Mouse (Mus musculus) gastrocnemius, postnatal 14 days (tissue): ENCODE measurements around the gene Adipor2. TPM values are rescaled to one million over a fixed set of nuclear protein-coding genes. Genes with fewer than 3 reads are reported as not detected.
"Not testable (repeated sequence)": the region's sequence is repeated elsewhere in the genome, so short reads cannot be mapped to it uniquely, and the experiment has no call there.

Experiments used
- DNase-seq: peaks from one replicate; pipeline ENCODE4 v3.0.0; 2021; ENCODE audit warnings: mixed read lengths
- intact Hi-C: fragments of 180-260 bp; cut with DNase I; formaldehyde crosslinking; loops from one replicate; pipeline ENCODE4 v1.15.1; 2025; ENCODE audit warnings: low total_unique reads
- long read RNA-seq, 2 experiments: library from polyadenylated mRNA; stranded (forward); transcript quantifications; one replicate each; pipeline ENCODE4 v2.0.0; 2021
- total RNA-seq, 2 experiments: library from RNA; stranded (reverse); gene quantifications; 2 replicates each; pipeline ENCODE4 v1.2.3; 2021

The Adipor2 gene
- 10 to 100 TPM; 53.0 to 60.4 TPM for total RNA-seq
- long read RNA-seq, experiment 1, transcript Adipor2-202 (8 exons, 3,489 nt) = major isoform, 11 of 39 reads
- long read RNA-seq, experiment 1, partial matches to known transcripts = 1 of 39 reads
- long read RNA-seq, experiment 1, other reads (novel, unspliced or antisense) = 27 of 39 reads
- long read RNA-seq, experiment 2, full-length matches to known transcripts = 30 of 70 reads
- long read RNA-seq, experiment 2, partial matches to known transcripts = 8 of 70 reads
- long read RNA-seq, experiment 2, other reads (novel, unspliced or antisense) = 32 of 70 reads

- DNase-seq = peak; percentile 76
- intact Hi-C loops = no loop called here
These were observed at the start of gene Adipor2 for GRCm38 (mm10) chr6:119417354-119417753. TSS of gene Adipor2 (minus strand) at chr6:119417704.

DNA sequence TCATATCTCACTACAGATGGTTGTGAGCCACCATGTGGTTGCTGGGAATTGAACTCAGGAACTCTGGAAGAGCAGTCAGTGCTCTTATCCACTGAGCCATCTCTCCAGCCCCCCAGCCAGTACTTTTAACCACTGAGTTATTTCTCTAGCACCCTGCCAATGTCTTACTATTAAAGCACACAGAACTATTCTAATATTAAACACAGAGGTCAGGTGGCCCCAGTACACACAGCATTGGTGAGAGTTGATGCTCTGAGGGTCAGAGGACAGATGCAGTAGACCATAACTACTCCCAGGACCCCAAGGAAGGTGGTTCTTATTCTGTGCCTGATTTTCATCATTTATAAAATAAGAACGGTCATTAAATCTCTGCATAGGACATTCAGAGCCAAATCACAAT lies 48.7 kb upstream of the Adipor2 start:
- intact Hi-C loops = no loop called here
- DNase-seq = no peak

- intact Hi-C loops = no loop called here
- no peak for DNase-seq
These were observed 42.9 kb upstream of the Adipor2 start for GRCm38 (mm10) chr6:119460391-119460790.

- intact Hi-C loops = no loop called here
- DNase-seq = no peak
These were observed 41.5 kb upstream of the Adipor2 start for GRCm38 (mm10) chr6:119459041-119459440.

- intact Hi-C loops = no loop called here
- no peak for DNase-seq
These were observed 40.7 kb upstream of the Adipor2 start for GRCm38 (mm10) chr6:119458166-119458565.

GRCm38 (mm10) chr6:119451981-119452499 lies 34.5 kb upstream of the Adipor2 start:
- intact Hi-C loops = no loop called here
- DNase-seq = peak; percentile 61

GRCm38 (mm10) chr6:119450965-119451943 lies 33.8 kb upstream of the Adipor2 start:
- intact Hi-C loops = no loop called here
- DNase-seq = no peak

DNA sequence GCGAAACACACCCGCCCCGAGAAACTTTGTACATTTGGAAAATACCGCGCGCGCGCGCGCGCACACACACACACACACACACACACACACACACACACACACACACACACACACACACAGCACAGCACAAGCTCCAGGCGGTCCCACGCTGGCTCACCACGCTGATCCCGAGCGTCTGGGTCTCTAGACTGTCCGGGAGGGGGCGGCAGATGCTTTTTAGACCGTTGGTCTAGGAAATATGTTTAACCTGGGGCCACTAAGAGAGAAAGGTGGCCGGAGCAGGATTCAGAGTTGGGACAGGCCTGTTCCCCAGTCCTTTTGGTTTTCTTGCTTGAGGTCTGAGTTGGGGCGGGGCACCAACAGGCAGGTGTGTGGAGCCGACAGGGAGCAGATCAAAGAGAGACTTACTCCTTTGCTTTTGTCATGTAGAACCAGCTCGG lies 31.6 kb upstream of the Adipor2 start:
- intact Hi-C loops = no loop called here
- DNase-seq = peak; percentile 77

DNA sequence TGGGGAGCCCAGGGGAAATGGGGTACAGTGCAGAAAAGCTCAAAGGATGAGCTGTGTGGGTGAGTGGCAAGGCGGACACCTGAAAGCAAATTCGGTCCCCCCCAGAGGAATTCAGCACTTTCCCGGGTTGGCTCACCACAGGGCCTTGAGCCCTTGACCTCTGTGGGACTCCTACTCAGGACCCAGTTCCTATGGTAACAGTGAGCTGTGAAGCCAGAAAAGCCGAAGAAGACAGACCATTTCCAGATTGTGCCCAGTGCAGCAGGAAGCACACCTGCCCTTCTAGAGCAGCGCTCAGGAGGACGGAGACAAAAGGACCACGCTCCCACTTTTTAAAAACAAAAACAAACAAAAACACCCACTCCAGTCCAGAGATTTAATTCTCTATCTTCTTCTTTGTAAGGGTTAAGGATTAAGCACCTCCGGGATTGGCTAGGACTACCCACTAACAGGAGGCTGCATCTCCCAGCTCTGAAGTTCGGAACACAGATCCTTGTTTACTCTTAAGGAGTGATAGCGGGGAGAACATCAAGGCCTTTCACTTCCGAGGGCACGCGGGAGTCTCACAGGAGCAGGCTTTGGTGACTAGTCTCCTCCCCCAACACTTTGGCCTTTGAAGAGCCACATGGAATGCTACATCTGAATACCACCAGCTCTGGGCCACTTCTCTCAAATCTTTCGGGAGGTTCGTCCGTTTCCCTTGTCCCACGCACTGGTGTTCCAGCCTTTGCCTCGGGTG lies 31.0 kb upstream of the Adipor2 start:
- no peak for DNase-seq
- intact Hi-C loops = no loop called here

GRCm38 (mm10) chr6:119445671-119446607 lies 28.4 kb upstream of the Adipor2 start:
- intact Hi-C loops = no loop called here
- DNase-seq = no peak

- DNase-seq = peak; percentile 72
- intact Hi-C loops = no loop called here
These were observed 26.5 kb upstream of the Adipor2 start for GRCm38 (mm10) chr6:119443742-119444645.

DNA sequence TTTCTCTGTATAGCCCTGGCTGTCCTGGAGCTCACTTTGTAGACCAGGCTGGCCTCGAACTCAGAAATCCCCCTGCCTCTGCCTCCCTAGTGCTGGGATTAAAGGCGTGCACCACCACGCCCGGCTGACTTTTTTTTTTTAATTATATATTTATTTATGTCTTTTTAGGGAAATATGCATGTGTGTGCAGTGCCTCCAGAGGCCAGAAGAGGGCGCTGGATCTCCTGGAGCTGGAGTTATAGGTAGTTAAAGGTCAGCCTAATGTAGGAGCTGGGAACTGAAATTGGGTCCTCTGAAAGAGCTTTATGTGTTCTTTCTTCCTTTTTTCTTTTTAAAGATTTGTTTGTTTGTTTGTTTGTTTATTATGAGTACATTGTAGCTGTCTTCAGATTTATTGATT lies 25.2 kb upstream of the Adipor2 start:
- intact Hi-C loops, DNase-seq: not testable (repeated sequence)

DNA sequence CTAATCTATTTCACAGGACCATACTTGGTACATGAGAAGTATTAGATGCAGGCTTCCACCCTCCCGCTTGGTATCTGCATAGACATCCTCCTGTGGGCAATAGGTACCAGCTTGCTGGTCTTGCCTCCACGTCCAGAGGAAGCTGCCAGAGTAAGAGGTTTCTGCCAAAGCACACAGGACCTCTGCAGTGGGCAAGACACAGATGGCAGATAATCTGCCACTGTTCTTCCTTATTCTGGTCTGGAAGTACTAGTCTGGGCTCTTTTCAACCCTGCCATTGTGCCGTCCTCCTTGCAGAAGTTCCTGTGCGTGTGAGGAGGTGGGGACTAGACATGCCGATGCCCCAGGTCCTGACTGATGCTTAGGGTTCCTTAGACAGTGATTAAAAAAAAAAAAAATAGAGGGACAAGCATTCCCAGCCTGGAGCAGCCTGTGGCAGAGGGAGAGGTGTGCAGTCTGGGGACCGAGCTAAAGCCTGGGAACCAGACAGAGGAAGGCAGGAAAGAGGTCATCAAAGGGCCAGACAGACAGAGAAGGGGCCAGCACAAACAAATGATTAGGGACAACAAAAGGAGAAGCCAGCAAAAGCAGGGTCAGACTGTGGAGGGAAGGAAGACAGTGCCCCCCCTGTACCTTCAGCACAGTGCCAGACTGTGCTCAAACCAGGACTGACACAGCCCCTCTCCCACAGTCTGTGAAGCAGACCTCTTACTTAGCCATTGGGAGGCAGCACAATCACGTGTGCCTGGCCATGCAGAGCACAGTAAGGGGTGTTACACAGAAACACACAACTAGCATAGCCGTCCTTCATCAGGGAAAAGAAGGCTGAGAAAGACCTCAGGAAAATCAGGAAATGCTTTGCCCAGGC lies 20.6 kb upstream of the Adipor2 start:
- intact Hi-C loops = loop anchor here (2.0 to 10.0 kb wide), 2 partner anchors 93 to 221 kb away; no protein-coding TSS in a partner anchor
- DNase-seq = no peak

- intact Hi-C loops = loop anchor here (10.0 kb wide), 1 partner anchor 90 kb away; no protein-coding TSS in a partner anchor
- no peak for DNase-seq
These were observed 16.9 kb upstream of the Adipor2 start for GRCm38 (mm10) chr6:119434394-119434793.

GRCm38 (mm10) chr6:119431751-119432324 lies 14.3 kb upstream of the Adipor2 start:
- no peak for DNase-seq
- intact Hi-C loops = loop anchor here (10.0 kb wide), 1 partner anchor 87 kb away; no protein-coding TSS in a partner anchor

DNA sequence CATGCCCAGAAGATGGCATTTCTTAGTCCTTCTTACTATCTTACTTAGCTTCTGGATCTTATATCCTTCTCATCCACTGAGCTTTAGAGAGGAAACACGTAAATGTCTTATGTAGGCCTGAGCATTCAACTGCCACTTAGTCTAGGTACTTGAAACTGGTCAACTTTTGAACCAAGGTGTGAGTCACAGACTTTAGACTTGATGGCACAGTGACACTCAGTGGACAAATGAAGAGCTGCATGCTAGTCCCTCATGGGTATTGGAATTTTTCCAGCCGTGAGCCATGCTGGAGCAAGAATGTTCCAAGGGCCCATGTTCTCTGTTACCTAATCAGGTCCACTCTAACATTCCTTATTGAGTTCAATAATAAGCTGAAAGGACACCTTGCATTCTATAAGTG lies 13.0 kb upstream of the Adipor2 start:
- intact Hi-C loops = loop anchor here (10.0 kb wide), 1 partner anchor 86 kb away; no protein-coding TSS in a partner anchor
- DNase-seq = peak; percentile 42
